Mouse (Mus musculus): ENCODE data around the gene Mxd3.

Mxd3 gene

DNA sequence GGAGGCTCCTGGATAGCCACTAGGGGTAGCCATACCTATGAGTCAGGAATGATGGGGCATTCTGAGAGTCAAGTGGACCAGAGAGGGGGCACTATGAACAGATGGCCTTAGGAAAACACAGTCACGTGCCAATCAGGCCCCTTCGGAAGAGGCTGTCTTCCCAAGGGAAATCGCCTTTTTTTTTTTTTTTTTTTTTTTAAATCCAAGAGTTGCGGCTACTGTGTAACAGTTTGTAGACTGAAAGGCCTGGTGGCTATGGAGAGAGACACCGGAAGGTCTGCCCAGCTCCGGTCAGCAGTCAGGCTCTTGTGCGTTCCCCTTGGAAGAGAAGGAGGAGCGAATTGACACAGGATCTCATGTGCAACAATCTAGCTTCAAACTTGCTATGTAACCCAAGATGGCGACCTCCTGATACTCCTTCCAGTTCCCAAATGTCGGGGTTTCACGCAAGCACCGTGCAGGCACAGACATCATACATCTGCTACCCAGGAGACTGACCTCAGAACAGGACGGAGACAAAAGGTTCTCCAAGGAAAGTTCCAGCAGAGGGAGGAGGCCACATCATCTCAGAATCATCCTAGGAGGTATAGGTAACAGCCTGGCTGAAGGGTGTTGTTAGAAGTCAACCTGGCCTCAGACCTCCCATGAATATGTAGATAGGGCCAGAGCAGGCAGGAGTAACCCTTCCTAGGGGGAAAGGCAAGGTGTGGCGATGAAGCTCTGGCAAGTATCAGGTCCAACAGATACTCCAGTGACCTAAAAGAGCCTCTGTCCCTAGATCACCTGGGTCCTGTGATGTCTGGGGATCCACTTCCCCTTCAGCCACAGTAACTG, 1.2 kb upstream of the Mxd3 start:
- DNase-seq, result no peak

DNA sequence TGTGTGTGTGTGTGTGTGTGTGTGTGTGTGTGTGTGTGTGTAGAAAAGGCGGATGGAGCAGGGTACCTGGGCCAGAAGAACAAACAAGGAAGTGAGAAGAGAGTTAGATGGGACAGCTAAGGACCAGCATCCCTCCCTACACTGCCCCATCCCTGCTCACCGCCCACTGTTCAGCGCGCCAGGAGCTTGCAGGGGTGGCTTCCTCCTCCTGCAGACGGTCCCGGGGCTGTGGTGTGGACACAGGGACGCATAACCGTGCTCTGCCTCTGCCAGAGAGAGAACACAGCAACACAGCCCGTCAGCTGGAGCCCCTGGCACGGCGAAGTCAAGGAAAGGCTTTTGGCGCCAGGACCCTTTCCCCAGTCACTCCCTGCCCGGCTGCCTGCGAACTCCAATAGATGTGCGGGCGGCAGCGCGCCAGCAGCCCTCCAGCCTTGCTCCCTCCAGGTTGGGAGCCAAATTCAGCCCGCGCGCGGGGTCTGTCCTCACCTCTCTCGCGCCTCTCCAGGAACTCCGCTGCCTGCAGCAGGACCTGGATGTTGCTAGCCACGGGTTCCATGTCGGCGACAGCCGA, 427 bp downstream of the Mxd3 start:
- DNase-seq, result no peak

DNA sequence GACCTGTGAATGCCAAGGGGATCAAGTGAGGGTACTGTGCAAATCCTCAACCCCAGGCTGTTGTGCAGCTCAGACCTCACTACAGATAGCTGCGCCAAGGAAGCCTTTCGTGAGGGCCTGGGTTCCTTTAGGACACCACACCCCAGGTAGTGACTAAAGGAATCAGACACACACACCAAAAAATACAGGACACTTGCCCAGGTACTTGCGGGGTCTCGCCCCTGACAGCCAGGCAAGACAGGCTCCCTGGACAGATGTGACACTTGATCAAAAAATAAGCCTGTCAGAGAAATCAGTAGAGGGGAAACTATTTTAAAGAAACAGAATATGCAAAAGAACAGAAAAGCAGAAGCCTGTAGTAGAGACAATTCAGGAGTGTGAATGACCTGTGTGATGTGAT, 982 bp downstream of the Mxd3 start:
- DNase-seq, result no peak

DNA sequence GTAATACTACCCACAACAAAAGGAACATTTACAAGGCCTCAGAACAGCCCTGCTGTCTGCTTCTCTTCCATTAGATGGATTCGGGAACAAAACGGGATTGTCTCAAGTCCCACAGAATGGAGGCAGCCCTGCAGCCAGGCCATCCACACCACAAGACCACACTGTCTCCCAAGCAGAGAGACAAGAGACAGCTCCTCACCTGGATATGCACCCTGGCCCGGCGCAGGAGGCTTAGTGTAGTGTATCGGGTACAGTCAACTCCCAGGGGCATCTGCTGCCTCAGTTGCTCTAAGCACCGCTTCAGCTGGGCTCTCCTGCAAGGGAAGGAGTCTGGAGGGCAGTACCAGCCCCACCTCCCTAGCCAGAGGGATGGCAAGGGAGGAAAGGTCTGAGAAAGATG, 1.5 kb downstream of the Mxd3 start:
- no peak for DNase-seq

DNA sequence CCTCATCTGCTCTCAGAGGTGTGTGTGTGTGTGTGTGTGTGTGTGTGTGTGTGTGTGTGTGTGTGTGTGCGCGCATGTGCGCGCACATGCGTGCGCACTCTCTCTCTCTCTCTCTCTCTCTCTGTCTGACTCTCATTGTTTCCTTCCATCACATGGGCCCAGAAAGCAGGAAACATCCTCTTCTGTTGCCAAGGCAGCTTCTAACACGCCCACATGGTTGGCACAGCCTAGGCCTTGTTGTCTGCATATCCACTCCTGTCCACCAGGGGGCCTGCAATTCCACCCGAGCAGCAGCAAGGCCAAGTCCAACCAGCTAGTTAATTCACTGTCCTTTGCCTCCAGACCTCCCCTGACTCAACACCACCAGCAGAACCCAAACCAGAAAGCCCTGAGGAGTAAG, 2.0 kb downstream of the Mxd3 start:
- peak; percentile 84 for DNase-seq

DNA sequence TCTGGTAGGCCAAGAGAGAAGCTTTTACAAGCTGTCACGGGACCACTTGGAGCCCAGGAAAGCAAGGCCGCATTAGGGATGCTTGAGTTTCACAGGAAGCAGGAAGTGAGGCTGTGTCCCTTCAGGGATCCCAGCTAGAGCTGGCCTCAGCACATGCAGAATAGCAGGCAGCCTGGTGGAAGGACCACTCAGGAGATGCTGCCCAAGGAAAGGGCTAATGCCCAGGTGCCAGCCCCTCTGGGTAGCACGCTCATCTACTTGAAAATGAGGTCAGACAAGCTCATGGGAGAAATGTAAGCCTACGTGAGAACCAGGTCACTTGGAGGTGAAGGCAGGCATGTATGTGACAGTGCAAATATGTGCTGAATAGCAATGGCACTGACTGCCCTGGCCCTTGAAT, 2.5 kb downstream of the Mxd3 start:
- DNase-seq, result no peak

DNA sequence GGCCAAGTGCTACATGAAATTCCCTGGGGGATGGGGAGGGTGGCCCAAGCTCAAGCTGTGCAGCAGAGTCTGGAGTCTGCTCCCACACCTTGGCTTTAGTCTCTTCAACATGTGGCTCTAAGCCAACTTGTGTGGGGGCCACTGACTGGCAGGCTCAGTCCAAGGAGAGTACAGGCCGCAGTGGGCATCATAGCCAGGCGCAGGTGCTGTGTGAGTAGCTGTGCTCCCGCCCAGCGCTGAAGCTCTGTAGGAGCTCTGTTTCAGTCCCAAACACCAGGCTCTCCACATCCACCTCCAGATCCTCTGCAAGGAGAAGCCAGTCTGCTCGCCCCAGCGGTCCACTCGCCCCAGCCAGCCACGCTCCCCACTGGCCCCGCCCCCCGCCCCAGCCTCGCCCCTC, 4.0 kb downstream of the Mxd3 start:
- no peak for DNase-seq

DNA sequence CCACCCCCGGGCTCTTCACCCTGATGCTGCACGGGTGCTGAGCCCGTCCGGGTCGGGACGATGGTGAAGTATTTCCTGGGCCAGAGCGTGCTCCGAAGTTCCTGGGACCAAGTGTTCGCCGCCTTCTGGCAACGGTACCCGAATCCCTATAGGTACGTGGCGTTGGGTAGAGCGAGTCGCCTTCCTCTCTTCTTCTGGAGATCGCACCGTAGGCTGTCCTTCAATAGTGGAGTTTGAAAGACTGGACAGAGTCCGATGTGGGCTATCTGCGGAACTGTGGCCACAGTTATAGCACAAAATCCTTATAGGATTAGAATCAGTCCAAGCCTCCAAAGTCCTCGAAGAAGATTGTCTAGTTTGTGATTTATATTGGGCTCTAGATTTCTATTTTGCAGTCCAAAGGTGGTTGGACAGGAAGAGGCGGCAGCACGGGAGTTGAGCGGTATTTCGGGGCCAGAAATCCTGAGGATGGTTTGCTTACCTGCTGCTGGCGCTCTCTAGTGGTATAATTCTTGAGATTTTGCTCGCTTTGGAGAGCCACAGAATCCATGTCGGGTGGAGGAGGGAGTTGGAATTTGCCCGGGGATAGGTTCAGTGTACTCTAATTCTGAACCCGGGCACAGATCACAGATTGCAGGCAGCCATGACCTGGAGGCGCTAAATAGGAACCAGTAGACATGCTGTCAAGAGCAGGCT, 7.3 kb downstream of the Mxd3 start:
- peak; percentile 67 for DNase-seq

DNA sequence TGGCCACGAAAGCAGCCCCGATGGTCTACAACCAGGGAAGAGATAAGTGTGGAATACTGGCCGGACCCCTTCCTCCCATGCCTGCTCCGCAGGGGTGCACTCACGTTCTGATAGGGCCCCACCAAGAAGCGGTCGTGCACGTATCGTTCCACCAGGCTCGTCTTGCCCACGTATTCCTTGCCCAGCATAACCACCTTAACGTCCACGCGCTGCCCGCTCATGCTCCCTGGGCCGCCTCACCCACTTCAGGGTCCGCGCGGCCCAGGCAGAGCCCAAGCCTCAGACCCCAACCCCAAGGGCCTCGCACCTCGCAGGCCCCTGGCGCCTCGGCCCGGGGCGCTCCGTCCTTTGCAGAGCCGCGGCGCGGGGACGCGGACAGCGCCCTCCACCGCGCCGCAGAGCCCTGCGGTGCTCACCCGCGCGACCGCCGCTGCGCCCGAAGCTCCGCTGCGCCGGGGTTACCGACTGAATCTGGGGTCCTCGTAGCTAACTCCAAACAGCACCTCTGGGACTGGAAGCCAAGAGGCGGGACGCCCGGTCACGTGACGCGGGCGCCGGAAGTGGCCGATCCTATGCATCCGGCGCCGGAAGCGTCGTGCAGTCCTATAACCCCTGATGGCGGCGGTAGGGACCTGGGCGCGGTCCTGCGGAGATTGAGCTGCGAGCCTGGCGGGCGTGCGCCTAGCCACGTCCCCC, 8.0 kb downstream of the Mxd3 start, which contains the start of gene Rab24:
Gene Rab24, minus strand, starts transcription at position 513 of the 696 bp plus-strand sequence.
- peak; percentile 90 for DNase-seq

DNA sequence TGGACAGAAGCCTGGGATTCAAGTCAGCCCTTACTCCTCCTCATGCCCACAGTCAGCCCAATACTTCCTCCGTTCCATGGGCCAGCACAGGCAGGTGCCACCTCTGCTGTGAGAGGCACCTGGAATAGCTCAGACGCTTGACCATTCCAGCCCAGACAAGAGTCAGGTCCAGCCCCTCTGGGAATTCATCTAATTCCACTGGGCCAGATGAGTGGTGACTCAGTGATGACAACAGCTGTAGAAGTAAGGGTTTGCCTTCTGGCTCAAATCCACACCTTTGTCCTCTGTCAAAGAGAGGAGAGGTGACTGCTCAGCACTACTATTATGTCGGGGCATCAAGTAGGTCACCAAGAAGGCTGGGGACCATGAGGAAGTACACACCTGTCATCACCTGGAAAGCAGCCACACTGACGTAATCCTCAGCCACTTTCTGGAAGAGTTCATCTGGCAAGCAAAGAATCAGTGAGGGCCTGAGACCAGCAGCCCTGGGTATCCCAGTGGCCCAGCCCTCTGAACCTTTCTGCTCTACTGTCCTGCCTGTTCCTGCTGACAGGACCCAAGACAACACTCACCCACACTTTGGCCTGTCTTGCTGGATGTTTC, 9.6 kb downstream of the Mxd3 start, which contains the start of gene Prelid1:
Gene Prelid1, plus strand, starts transcription at position 570 of the 603 bp plus-strand sequence.
- no peak for DNase-seq

DNA sequence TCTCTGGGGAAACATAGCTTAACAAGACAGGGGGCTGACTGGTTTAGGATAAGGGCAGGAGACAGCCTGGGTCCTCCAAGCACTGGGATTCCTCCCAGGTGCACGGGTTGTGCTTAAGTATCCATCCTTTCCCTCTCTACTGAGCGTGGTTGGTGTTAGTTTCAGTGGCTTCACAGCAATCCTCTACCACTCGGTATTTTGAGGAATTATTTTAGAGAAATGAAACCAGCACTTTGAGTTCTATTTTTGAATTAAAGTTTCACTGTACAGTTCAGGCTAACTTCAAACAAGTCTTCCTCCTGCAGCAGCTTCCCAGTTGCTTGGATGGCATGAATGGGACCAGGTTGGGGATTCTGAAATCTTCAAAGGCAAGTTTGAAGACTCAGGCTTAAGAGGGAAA, 11.3 kb downstream of the Mxd3 start:
- no peak for DNase-seq

DNA sequence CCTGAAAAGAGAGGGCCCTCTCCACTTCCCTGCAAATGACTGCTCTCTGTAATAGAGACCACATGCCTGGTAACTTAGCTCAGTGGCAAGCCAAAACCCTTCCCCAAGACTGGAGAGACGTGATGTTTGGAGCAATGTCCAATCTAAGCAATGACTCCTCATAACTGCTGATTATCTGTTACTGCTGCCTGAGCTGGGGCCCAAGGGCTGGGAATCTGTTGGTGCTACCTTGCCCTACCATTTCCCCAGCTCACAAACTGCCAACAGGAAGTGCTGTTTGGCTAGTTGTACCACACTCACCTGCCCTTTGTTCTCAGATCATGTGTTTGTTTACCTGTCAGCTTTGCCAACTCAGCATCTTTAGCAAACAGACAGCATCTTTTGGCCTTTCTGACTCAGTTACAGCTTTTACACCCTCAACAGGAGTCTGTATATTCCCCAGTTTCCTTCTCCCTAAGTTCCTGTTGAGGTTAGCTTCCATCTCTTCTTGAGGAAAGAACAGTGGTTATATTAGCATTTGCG, 14.7 kb downstream of the Mxd3 start:
- no peak for DNase-seq

DNA sequence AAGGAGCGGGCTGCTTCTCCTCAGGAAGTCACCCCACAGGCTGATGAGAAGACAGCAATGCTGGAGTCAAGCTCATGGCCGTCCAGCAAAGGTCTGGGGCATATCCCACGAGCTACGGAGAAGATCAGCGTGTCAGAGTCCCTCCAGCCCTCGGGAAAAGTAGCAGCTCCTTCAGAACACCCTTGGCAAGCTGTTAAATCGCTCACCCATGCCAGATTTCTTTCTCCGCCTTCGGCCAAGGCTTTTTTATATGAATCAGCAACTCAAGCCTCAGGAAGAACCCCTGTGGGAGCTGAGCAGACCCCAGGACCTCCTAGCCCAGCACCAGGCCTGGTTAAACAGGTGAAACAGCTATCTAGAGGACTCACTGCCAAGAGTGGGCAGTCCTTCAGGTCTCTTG, 16.6 kb downstream of the Mxd3 start:
- DNase-seq, result no peak

DNA sequence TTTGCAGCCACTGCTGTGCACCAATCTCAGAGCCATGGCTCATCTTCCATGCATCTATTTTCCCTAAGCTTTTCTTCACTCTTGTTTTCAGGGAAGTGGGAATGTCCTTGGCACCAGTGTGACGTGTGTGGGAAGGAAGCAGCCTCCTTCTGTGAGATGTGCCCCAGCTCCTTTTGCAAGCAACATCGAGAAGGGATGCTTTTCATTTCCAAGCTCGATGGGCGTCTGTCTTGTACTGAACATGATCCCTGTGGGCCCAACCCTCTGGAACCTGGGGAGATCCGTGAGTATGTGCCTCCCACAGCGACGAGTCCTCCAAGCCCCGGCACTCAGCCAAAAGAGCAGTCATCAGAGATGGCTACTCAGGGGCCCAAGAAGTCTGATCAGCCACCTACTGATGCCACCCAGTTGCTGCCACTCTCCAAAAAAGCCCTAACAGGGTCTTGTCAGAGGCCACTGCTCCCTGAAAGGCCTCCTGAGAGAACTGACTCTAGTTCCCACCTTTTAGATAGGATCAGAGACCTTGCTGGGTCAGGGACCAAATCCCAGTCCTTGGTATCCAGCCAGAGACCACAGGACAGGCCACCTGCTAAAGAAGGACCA, 17.5 kb downstream of the Mxd3 start:
- no peak for DNase-seq

DNA sequence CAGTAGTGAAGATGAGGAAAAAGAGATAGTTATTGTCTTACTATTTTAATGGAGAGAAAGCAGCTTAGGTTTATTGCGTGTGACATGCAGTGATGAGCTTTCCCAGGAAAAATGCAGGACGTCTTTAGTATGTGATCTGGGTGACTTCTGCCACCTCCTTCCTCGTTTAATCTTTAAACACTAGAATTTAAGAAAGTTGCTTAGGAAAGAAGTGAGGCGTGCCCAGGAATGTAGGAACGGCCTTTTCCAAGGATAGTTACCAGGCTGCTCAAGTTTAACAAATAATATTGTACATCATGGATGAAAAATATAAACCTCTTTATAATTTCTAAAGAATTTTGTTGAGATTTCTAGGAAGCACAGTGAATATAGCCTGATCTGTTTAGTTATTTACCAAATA, 28.7 kb downstream of the Mxd3 start:
- no peak for DNase-seq

DNA sequence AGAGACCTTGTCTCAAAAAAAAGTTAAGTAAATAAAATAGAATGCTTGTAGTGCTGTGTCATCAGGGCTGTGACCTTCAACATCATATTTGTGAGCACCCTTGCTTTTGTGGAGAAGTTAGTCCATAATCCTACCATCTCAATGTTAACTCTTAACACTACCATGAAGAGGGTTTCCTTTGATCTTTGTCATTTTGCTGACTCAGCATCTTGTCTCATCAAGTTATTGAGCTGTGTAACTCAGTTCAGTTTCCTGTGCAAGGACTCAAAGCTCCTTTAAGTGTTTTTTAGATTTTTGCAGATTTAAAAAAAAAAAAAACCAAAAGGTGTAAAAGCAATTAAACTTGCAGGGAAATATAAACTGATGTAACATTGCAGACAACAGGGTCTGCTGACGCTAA, 32.9 kb downstream of the Mxd3 start:
- DNase-seq, result no peak

DNA sequence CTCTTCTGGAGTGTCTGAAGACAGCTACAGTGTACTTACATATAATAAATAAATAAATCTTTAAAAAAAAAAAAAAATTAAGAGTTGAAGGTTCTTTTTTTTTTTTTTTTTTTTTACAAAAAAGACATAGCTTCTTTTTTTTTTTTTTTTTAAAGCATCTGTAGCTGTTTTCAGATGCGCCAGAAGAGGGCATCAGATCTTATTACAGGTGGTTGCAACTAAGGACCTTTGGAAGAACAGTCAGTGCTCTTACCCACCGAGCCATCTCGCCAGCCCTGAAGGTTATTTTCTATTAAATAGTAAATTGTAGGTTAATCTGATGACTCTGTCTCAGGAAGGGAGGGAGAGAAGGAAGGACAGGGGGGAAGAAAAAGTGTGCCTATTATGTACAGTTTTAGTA, 40.8 kb downstream of the Mxd3 start:
- DNase-seq, result no peak

DNA sequence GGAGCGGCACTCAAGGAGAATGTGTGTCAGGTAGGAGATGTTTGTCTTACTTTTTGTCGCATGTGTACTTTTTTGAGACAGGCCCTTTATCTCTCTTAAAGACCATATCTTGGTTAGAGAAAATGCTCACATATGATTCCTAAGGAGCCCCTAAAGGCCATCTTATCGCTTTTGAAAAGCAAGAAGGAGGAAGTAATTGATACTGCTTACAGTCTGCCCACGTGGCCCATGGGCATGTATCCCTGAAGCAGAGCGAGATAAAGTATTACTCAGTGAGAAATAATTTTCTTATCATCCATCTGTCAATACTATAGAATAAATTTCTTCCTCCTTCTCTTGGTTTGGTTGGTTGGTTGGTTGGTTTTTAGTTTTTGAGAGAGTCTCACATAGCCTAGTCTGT, 52.0 kb downstream of the Mxd3 start:
- DNase-seq, result no peak

DNA sequence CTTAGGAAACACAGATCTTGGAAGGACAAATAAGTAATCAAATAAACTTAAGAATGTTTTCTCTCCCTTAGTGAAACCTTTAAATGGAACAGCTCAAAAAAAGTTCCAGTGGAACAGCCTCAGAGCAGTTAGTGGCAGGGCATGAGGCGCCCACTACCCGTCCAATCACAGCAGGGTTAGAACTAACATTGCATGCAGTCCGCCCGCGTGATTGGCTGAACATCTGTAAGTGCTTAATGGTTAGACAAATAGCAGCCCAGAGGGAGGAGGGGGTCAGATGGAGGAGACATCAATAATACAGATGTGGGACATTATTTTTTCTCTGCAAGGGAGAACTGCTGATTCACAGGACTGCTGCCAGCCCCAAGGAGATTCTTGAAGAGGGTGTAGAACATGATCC, 52.4 kb downstream of the Mxd3 start:
- DNase-seq, result no peak

Data from kidney, adult 18-20 months (tissue).